Mouse (Mus musculus): ENCODE measurements around the gene Khnyn. TPM values are rescaled to one million over a fixed set of nuclear protein-coding genes. Genes with fewer than 3 reads are reported as not detected.

The Khnyn gene
- polyA plus RNA-seq, 1 experiment: 1.3 TPM

DNA sequence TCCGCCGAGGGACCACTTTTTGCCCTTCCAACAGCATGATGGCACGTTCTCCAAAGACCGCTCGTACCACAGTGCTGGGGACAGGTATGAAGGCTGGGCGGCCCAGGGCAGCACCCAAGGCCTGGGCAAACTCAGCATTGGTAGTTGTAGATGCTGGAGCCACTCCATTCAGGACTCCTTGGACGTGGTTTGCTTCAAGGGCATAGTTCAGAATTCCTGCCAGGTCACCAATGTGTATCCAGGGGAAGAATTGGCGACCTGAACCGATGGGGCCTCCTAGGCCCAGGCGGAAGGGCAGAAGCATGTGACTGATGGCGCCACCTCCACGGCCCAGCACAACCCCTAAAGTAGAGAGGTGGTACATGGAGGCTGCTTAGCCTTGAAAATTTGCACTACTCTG, 12.9 kb downstream of the Khnyn start:
- Histone ChIP-seq H3K4me1 (ENCODE audit: control insufficient read depth) (peaks cover 32% of the 10 kb centered on the region), H3K9me3 (ENCODE audit: control insufficient read depth, low read length) (no peaks in the 10 kb centered on the region), H3K4me3 (replicated peaks) (no peak overlapping the region), H3K36me3 (ENCODE audit: control insufficient read depth) (peaks cover 53% of the 10 kb centered on the region), H3K27me3 (ENCODE audit: control insufficient read depth) (peaks cover 14% of the 10 kb centered on the region)
- TF ChIP-seq GATA1 (IDR thresholded peaks at IDR 0.05; ENCODE audit: low read length) (no peak), TAL1 (IDR thresholded peaks at IDR 0.05; ENCODE audit: low read length) (no peak)

DNA sequence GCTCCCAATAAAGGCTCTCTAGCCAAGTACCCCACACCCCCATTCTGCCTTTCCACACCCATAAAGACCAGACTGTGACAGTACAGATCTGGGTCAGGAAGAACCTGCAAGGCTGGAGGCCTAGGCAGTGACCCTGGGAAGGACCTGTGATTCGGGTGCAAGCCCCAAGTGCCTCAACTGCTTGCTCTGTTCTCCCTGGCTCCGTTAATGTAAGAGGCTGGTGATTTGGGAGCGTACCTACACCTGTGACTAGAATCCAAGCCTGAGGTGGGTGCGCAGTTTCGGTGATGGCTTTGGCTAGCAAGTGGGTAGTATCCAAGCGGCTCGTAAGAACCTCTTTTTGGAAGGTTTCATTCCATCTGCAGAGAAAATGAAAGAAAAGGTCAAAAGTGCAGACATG, 14.2 kb downstream of the Khnyn start:
- TF ChIP-seq GATA1 (IDR thresholded peaks at IDR 0.05; ENCODE audit: low read length): no peak
- no peak for TF ChIP-seq TAL1 (IDR thresholded peaks at IDR 0.05; ENCODE audit: low read length)
- Histone ChIP-seq H3K27me3 (ENCODE audit: control insufficient read depth) (peaks cover 14% of the 10 kb centered on the region), H3K36me3 (ENCODE audit: control insufficient read depth) (peaks cover 42% of the 10 kb centered on the region), H3K4me1 (ENCODE audit: control insufficient read depth) (peaks cover 32% of the 10 kb centered on the region), H3K9me3 (ENCODE audit: control insufficient read depth, low read length) (no peaks in the 10 kb centered on the region), H3K4me3 (replicated peaks) (no peak overlapping the region)

DNA sequence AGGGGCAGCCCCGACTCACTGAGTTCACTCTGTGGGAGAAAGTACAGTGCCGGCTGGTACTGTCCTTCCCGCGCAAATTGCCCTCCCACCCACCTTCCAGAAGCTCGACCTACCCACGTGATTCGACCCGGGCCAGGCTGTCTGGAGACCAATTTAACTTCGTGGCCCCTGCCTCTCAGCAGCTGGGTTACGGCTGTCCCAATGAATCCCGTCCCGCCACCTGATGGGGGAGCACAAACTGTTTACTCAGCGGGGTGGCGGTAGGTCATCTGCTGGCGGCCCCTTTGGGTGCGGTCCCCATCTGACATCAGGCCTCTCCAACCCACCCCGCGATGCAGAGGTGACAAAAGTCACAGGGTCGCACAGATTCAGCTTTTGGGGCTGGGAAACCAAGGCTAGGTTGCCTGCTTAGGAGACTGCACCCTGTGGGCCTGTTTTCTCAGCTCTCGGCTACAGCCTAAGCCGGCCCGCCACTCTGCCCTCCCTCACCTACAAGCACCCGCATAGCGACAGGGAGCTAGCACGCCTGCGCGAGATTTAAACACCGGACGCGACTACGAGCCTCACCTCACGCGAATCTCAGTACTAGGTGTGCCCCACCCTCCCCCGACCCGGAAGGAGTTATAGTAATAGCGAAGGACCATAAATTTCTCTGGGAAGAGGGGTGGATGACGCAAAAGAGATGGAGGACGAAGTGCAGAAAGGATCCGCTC, 15.1 kb downstream of the Khnyn start, which contains the start of gene Sdr39u1:
Gene Sdr39u1, minus strand, starts transcription at position 593 of the 713 bp plus-strand sequence.
- Histone ChIP-seq H3K4me3 (replicated peaks) (peak within 1 kb of the TSS; percentile 59), H3K36me3 (ENCODE audit: control insufficient read depth) (peaks cover 33% of the 10 kb centered on the region), H3K4me1 (ENCODE audit: control insufficient read depth) (peaks cover 32% of the 10 kb centered on the region), H3K9me3 (ENCODE audit: control insufficient read depth, low read length) (no peaks in the 10 kb centered on the region), H3K27me3 (ENCODE audit: control insufficient read depth) (peaks cover 14% of the 10 kb centered on the region)
- no peak for TF ChIP-seq TAL1 (IDR thresholded peaks at IDR 0.05; ENCODE audit: low read length)
- TF ChIP-seq GATA1 (IDR thresholded peaks at IDR 0.05; ENCODE audit: low read length): no peak

DNA sequence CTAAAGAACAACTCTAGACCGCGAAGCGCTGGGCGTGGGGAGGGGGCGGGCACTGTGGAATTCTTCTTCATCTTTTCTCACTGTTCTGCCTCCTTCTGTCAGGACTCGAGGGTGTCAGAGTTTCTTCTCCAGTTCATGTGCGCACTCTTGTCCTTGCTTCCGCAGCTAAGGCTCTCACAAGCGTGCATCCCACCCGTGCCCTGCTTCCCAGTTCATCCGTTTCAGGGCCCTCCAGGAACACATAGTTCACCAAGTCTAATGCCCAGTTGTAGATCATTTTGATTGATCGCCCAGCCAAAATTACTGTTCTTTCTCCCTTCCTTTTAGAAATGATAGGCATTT, 15.6 kb downstream of the Khnyn start:
- H3K4me3 ChIP-seq (replicated peaks): peak overlapping the region; percentile 59
- no peak for TF ChIP-seq GATA1 (IDR thresholded peaks at IDR 0.05; ENCODE audit: low read length)
- no peak for TF ChIP-seq TAL1 (IDR thresholded peaks at IDR 0.05; ENCODE audit: low read length)
- H3K9me3 ChIP-seq (ENCODE audit: control insufficient read depth, low read length): no peaks in the 10 kb centered on the region
- peaks cover 14% of the 10 kb centered on the region for H3K27me3 ChIP-seq (ENCODE audit: control insufficient read depth)
- peaks cover 27% of the 10 kb centered on the region for H3K36me3 ChIP-seq (ENCODE audit: control insufficient read depth)
- peaks cover 32% of the 10 kb centered on the region for H3K4me1 ChIP-seq (ENCODE audit: control insufficient read depth)

DNA sequence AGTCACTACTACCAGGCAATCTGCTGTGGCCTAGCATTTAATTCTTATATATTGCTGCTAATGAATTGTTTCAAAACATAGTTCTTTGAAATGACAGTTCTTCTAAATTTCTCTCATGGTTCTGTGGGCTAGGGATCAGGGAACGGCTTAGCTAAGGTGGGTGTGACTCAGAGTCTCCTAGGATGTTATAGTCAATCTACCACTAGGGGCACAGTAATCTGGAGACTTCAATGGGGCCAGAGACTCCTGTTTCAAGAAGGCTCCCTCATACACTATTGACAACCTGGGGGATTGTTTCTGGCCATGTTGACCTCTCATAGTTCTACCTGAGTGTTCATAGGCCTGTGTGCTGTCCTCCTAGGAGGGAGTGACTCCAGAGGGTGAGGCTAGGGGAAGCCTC, 20.8 kb downstream of the Khnyn start:
- Histone ChIP-seq H3K4me3 (replicated peaks) (no peak overlapping the region), H3K9me3 (ENCODE audit: control insufficient read depth, low read length) (no peaks in the 10 kb centered on the region), H3K4me1 (ENCODE audit: control insufficient read depth) (peaks cover 14% of the 10 kb centered on the region), H3K27me3 (ENCODE audit: control insufficient read depth) (no peaks in the 10 kb centered on the region; the same call in 1 of the 2 replicates), H3K36me3 (ENCODE audit: control insufficient read depth) (no peaks in the 10 kb centered on the region)
- no peak for TF ChIP-seq GATA1 (IDR thresholded peaks at IDR 0.05; ENCODE audit: low read length)
- TF ChIP-seq TAL1 (IDR thresholded peaks at IDR 0.05; ENCODE audit: low read length): no peak

DNA sequence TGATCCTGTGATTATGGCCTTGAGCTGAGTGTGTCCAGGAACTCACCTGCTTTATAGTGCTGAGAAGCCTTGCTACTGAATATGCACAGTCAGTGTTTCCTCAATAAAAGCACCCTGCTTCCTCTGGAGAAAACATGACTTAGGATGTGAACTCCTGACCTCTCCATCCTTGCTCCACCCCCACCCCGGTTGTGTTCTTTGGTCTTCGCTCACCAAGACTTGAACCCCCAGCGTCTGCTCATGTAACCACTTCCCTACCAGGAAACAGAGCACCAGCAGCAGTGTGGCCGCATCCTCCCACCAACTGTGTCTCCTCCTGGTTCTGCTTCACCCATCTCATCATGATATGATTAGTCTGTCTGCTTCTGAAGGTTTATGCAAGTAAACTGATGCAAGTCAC, 28.7 kb downstream of the Khnyn start:
- Histone ChIP-seq H3K4me3 (replicated peaks) (no peak overlapping the region), H3K9me3 (ENCODE audit: control insufficient read depth, low read length) (no peaks in the 10 kb centered on the region), H3K27me3 (ENCODE audit: control insufficient read depth) (no peaks in the 10 kb centered on the region), H3K4me1 (ENCODE audit: control insufficient read depth) (no peaks in the 10 kb centered on the region; the same call in 1 of the 2 replicates), H3K36me3 (ENCODE audit: control insufficient read depth) (no peaks in the 10 kb centered on the region)
- no peak for TF ChIP-seq TAL1 (IDR thresholded peaks at IDR 0.05; ENCODE audit: low read length)
- no peak for TF ChIP-seq GATA1 (IDR thresholded peaks at IDR 0.05; ENCODE audit: low read length)

DNA sequence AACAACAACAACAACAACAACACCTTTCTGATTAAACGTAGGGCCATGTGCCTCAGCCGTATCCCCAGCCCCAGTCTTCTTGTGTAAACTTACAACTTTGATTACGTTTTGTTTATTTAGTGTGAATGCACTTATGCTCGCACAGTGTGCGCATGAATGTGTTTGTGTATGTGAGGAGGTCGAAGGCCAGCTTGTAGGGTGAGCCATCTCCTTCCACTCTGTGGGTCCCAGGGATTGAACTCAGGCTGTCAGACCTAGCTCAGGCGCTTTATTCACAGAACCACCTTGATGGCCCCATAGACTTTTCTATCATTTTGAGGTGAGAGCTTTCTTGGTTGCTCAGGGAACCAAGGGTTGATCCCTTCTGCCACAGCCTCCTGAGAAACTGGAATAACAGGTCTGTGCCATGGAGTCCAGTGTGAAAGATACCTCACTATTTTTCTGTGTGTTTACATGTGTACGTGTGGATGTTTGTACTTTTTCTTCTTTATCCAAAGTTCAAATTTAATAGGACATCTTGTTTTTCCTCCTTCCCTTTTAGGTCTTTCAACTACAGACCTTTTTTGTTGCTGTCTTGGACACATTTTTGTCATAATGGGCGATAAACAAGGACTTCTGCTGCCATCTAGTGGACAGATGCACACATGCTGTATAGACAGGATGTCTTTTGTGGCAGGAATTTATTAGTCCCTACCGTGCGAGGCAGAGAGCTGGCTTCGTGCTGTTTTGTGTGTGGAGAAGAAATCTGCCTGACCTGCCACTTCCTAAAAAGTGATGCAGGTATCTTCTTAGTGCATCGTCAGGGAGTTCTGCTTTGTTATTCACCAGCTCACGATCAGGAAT, 33.7 kb downstream of the Khnyn start:
- no peaks in the 10 kb centered on the region for H3K36me3 ChIP-seq (ENCODE audit: control insufficient read depth)
- H3K27me3 ChIP-seq (ENCODE audit: control insufficient read depth): no peaks in the 10 kb centered on the region
- no peak for TF ChIP-seq GATA1 (IDR thresholded peaks at IDR 0.05; ENCODE audit: low read length)

DNA sequence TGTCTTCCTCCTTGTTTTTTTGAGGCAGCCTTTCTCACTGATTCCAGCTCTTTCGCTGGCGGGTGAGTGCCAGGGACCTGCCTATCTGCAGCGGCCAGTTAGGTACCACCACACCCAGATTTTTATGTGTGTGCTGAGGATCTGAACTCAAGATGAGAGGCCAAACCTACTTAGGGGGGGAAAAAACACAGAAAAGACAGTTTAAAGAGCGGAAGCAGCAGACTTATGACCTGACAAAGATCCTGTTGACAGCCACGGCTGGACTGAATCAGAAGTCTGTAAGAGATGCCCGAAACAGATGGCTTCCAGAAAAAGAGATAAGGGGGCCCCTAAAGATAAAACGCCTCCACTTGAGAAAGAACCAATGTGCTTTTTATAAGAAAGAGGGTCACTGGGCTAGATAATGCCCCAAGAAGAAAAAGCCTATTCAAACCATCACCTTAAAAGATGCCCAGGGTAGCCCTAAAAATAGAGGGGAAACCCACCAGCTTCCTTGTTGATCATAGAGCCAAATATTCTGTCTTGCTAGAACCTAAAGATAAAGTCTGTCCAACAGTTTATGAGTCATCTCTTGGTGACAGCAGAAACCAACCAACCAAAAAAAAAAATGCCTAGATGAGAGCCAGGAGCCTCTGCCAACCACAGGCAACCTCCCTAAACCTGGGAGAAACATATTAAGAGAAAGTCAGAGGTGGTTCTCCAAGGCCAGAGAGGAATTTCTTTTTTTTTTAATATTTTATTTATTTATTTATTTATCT, 37.9 kb downstream of the Khnyn start:
- Histone ChIP-seq H3K9me3 (ENCODE audit: control insufficient read depth, low read length) (no peaks in the 10 kb centered on the region), H3K4me3 (replicated peaks) (peak overlapping the region; percentile 41), H3K36me3 (ENCODE audit: control insufficient read depth) (no peaks in the 10 kb centered on the region), H3K4me1 (ENCODE audit: control insufficient read depth) (peaks cover 42% of the 10 kb centered on the region), H3K27me3 (ENCODE audit: control insufficient read depth) (no peaks in the 10 kb centered on the region)
- peak; percentile 38; the same call in 1 of the 2 replicates for TF ChIP-seq GATA1 (IDR thresholded peaks at IDR 0.05; ENCODE audit: low read length)
- peak; percentile 44 for TF ChIP-seq TAL1 (IDR thresholded peaks at IDR 0.05; ENCODE audit: low read length)

More for the DNA sequence above, 33.7 kb downstream of the Khnyn start:
- Histone ChIP-seq H3K4me1 (ENCODE audit: control insufficient read depth) (peaks cover 27% of the 10 kb centered on the region), H3K9me3 (ENCODE audit: control insufficient read depth, low read length) (no peaks in the 10 kb centered on the region), H3K4me3 (replicated peaks) (no peak overlapping the region)

DNA sequence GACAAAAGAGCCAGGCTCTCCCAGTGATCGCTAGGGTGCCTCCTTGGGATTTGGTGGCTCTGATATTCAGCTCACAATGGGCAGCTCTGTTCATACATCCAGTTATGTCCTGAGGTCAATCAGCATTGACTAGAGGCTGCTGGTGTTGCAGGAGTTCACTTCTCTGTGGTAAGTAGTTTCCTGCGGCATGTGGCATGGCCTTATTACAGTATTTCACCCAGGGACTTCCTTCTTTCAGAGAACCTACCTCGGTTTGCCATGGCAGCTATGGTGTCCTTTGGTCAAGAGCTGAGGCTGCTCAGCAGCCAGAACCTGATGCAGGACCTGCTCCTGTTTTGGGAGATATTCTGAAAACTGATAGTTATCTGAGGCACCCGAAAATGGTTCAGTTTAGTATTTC, 42.1 kb downstream of the Khnyn start:
- no peaks in the 10 kb centered on the region for H3K9me3 ChIP-seq (ENCODE audit: control insufficient read depth, low read length)
- peaks cover 33% of the 10 kb centered on the region for H3K4me1 ChIP-seq (ENCODE audit: control insufficient read depth)
- no peak overlapping the region for H3K4me3 ChIP-seq (replicated peaks)
- no peaks in the 10 kb centered on the region for H3K27me3 ChIP-seq (ENCODE audit: control insufficient read depth)
- H3K36me3 ChIP-seq (ENCODE audit: control insufficient read depth): no peaks in the 10 kb centered on the region
- no peak for TF ChIP-seq TAL1 (IDR thresholded peaks at IDR 0.05; ENCODE audit: low read length)
- TF ChIP-seq GATA1 (IDR thresholded peaks at IDR 0.05; ENCODE audit: low read length): no peak

All from erythroblast, embryonic 14.5 days (primary cell).